Mouse (Mus musculus) hindbrain, embryonic 11.5 days (tissue): ENCODE measurements at regions not wholly inside any gene's neighbourhood (a gene's known extent, or its start where the extent isn't known, plus 50 kb on each side); places are given as distances from the start of the nearest gene placed in this dataset.
A peak's percentile ranks its signal among the peaks of the same experiment; 100 is the strongest.

Experiments used
- ATAC-seq: fragments of 200-750 bp; cut with Nextera tagmentation; 2 replicates; pipeline ENCODE4 v1.8.0; 2017; ENCODE audit warnings: mild to moderate bottlenecking, moderate TSS enrichment, moderate library complexity; ENCODE audit not compliant: low FRiP score
- DNase-seq: peaks from one replicate; pipeline ENCODE4 v3.0.0-alpha.2; 2015; ENCODE audit warnings: low spot score
- H3K27ac ChIP-seq: fragments of 300-500 bp; sonication (generic); 2 replicates; pipeline ENCODE4 v1.5.1; 2014; ENCODE audit warnings: mild to moderate bottlenecking, low read depth, low read length
- H3K27me3 ChIP-seq: fragments of 300-500 bp; sonication (generic); 2 replicates; pipeline ENCODE4 v1.6.1; 2014; ENCODE audit warnings: mild to moderate bottlenecking, low read length, moderate library complexity, mixed read lengths; ENCODE audit not compliant: control insufficient read depth, insufficient read depth
- H3K36me3 ChIP-seq: fragments of 300-500 bp; sonication (generic); 2 replicates; pipeline ENCODE4 v1.6.1; 2014; ENCODE audit warnings: mild to moderate bottlenecking, low read length, moderate library complexity, mixed read lengths; ENCODE audit not compliant: control insufficient read depth, insufficient read depth
- H3K4me1 ChIP-seq: fragments of 300-500 bp; sonication (generic); replicated peaks from 2 replicates; pipeline ENCODE4 v1.6.1; 2014; ENCODE audit warnings: low read length, mixed read lengths; ENCODE audit not compliant: control insufficient read depth, insufficient read depth
- H3K4me2 ChIP-seq: fragments of 300-500 bp; sonication (generic); replicated peaks from 2 replicates; pipeline ENCODE4 v1.6.1; 2014; ENCODE audit warnings: mild to moderate bottlenecking, low read depth, low read length
- H3K4me3 ChIP-seq: fragments of 300-500 bp; sonication (generic); 2 replicates; pipeline ENCODE4 v1.5.1; 2014; ENCODE audit warnings: low read depth, low read length
- H3K9ac ChIP-seq: fragments of 300-500 bp; sonication (generic); 2 replicates; pipeline ENCODE4 v1.6.1; 2014; ENCODE audit warnings: low read depth, low read length
- H3K9me3 ChIP-seq: fragments of 300-500 bp; sonication (generic); 2 replicates; pipeline ENCODE4 v1.6.1; 2016; ENCODE audit warnings: low read length; ENCODE audit not compliant: control insufficient read depth
- WGBS: fragments of 180-500 bp; shearing (Covaris S2); extraction: QIAGEN DNeasy Blood & Tissue Kit; methylation state at CpG from one replicate; pipeline ENCODE4 v1.1.7; 2014; 5-methylcytosine and 5-hydroxymethylcytosine counted together

- Histone ChIP-seq H3K4me2 (no peak overlapping the region), H3K36me3 (no peaks in the 10 kb centered on the region), H3K9me3 (no peaks in the 10 kb centered on the region), H3K27me3 (no peaks in the 10 kb centered on the region), H3K4me3 (no peak overlapping the region), H3K9ac (no peak overlapping the region), H3K4me1 (no peaks in the 10 kb centered on the region), H3K27ac (no peak overlapping the region)
- no peak for DNase-seq
- WGBS, result 88% methylated on average over 15 of the region's 15 CpGs
- ATAC-seq, result no peak
Observed at GRCm38 (mm10) chr19:56198474-56199236, 88.3 kb upstream of the Habp2 start.

DNA sequence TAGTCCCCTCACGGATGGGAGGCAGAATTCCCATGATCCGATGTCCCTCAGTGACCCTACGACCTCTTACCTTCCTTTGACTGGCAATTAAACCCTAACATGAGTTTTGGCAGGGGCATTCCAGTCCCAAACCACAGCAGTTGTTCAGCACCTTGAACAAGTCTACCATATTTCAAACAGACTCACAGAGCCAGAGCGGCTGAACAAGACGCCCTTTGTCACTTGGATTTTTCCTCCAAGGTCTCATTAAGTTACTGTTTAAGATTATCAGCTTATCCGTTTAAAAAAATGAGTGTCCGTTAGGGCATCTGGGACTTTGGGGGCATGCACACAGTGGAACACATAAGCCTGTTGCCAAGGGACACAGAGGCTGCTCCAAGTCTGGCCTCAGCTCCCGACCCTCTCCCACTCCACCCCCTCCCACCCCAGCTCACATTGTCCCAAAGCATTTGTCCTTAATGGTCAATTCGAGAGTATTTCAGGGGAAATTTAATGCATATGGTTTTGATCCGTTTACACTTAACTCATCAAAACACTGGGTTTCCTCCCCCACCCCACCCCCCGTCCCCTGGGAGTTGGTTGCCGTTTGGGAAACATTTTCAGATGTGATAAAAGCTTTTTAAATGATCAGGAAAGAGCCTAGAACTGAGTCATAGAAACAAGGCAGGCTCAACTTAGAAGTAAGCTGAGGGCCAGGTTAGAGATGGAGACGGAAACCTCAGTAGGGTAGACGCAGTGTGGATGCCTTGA, 87.4 kb upstream of the Habp2 start:
- 63% methylated on average over 14 of the region's 14 CpGs for WGBS
- Histone ChIP-seq H3K4me2 (no peak overlapping the region), H3K4me3 (no peak overlapping the region), H3K9me3 (no peaks in the 10 kb centered on the region), H3K4me1 (no peaks in the 10 kb centered on the region), H3K9ac (no peak overlapping the region), H3K27ac (no peak overlapping the region), H3K36me3 (no peaks in the 10 kb centered on the region), H3K27me3 (no peaks in the 10 kb centered on the region)
- ATAC-seq, result no peak
- no peak for DNase-seq

GRCm38 (mm10) chr19:56201007-56201682, 85.8 kb upstream of the Habp2 start:
- ATAC-seq (no peak), DNase-seq (peak; percentile 48)
- H3K4me1 ChIP-seq, result no peaks in the 10 kb centered on the region
- H3K27me3 ChIP-seq, result no peaks in the 10 kb centered on the region
- no peaks in the 10 kb centered on the region for H3K36me3 ChIP-seq
- no peak overlapping the region for H3K27ac ChIP-seq
- H3K9ac ChIP-seq, result no peak overlapping the region
- no peak overlapping the region for H3K4me3 ChIP-seq
- WGBS, result 87% methylated on average over 9 of the region's 9 CpGs
- H3K4me2 ChIP-seq, result no peak overlapping the region
- H3K9me3 ChIP-seq, result no peaks in the 10 kb centered on the region

DNA sequence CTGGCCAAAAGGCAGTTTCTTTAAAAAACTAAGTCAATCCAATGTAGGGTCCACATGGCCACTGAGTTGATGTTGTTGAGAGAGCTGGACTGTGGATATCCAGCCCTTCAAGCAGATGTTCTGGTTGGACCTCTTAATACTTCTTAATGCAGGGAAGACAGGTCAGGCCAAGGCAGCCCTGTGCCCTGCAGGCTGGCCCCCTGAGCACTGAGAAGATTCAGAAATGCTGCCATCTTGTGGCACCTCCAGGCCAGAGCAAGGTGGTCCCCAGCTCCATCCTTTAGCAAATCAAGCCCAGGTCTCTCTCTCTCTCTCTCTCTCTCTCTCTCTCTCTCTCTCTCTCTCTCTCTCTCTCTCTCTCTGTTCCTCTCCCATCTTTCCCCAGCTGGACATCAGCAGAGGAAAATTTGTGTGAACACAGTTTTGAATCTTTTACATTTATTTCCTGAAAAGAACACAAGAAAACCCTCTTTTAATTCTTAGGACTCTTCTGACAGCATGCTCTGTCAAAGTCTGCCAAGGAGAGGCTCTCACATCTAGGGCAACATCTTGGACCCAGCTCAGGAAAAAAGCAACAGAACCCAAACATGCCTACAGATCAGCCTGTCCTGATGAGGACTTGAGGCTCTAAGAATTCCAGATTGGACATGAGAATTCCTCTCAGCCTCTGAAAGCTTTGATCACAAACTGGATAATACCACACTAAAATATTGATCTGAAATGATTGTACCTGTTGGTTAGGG, 85.0 kb upstream of the Habp2 start:
- H3K27ac ChIP-seq, result no peak overlapping the region
- H3K4me3 ChIP-seq, result no peak overlapping the region
- H3K27me3 ChIP-seq, result no peaks in the 10 kb centered on the region
- H3K9me3 ChIP-seq, result no peaks in the 10 kb centered on the region
- no peak overlapping the region for H3K4me2 ChIP-seq
- H3K36me3 ChIP-seq, result no peaks in the 10 kb centered on the region
- ATAC-seq (no peak), DNase-seq (peak; percentile 78)
- H3K9ac ChIP-seq, result no peak overlapping the region
- no peaks in the 10 kb centered on the region for H3K4me1 ChIP-seq

DNA sequence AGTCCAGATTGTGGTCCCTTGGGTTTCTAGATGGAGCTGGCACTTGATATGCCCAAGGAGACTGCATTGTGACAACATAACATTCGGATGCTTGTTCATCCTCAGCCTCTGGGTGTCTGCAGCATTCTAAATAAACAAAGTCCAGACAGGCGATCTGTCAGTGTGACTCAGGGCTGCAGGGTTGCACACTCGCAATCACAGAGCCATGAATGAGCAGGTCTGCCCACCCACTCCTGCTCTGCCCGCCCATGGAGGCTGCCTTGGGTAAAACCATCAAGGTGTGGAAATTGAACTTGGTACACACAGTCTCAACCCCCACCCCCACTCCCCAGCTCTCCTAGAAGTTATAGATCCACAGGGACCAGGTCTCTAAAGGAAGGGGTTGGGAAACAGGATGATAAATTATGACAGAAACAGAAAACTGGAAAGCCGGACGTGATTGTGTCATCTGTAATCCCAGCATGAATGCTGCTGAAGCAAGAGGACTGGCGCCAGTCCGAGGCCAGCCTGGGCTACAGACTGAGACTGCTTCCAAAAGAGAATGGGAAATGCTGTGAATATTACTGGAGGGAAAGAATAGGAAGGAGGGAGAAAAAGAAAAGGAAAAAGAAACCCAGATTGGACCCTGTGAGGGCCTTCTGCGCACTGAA, 84.3 kb upstream of the Habp2 start:
- no peak for DNase-seq
- WGBS, result 76% methylated on average over 9 of the region's 9 CpGs
- no peaks in the 10 kb centered on the region for H3K4me1 ChIP-seq

DNA sequence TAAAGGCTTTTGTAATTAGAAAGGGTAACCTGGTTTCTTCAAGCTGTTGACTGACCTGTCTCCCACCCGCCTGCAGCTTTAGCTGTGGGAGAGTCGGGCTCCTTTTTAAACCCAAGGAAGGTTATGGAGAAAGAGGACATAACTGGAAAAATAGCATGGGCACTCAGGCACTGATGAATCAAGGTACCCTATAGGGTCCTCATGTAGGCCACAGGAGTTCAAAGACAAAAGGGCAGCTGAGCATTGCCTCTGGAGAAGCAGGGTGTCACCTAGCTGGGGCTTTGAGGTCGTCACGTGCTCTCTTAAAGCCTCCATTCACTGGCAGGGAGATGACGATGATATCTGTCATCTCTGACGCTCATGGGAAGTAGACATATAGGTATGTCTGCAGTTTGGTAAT, 68.4 kb upstream of the Habp2 start:
- Histone ChIP-seq H3K4me3 (no peak overlapping the region), H3K27ac (no peak overlapping the region), H3K27me3 (no peaks in the 10 kb centered on the region), H3K9ac (no peak overlapping the region), H3K4me1 (no peaks in the 10 kb centered on the region), H3K9me3 (no peaks in the 10 kb centered on the region), H3K36me3 (no peaks in the 10 kb centered on the region), H3K4me2 (no peak overlapping the region)
- no peak for ATAC-seq
- 83% methylated on average over 6 of the region's 6 CpGs for WGBS
- no peak for DNase-seq

More for the DNA sequence above, 84.3 kb upstream of the Habp2 start:
- no peak overlapping the region for H3K4me2 ChIP-seq
- no peaks in the 10 kb centered on the region for H3K36me3 ChIP-seq
- no peak overlapping the region for H3K9ac ChIP-seq
- H3K27me3 ChIP-seq, result no peaks in the 10 kb centered on the region
- ATAC-seq, result no peak
- no peak overlapping the region for H3K4me3 ChIP-seq
- no peaks in the 10 kb centered on the region for H3K9me3 ChIP-seq
- no peak overlapping the region for H3K27ac ChIP-seq

- Histone ChIP-seq H3K9ac (0 out of 2 replicates have a peak overlapping the region, but pooled peaks have one; percentile 7), H3K27me3 (no peaks in the 10 kb centered on the region), H3K9me3 (no peaks in the 10 kb centered on the region), H3K36me3 (no peaks in the 10 kb centered on the region), H3K4me2 (no peak overlapping the region), H3K27ac (no peak overlapping the region), H3K4me1 (no peaks in the 10 kb centered on the region), H3K4me3 (no peak overlapping the region)
- ATAC-seq (no peak), DNase-seq (no peak)
- WGBS, result 61% methylated on average over 15 of the region's 15 CpGs
Observed at GRCm38 (mm10) chr19:56220724-56221407, 66.1 kb upstream of the Habp2 start.

DNA sequence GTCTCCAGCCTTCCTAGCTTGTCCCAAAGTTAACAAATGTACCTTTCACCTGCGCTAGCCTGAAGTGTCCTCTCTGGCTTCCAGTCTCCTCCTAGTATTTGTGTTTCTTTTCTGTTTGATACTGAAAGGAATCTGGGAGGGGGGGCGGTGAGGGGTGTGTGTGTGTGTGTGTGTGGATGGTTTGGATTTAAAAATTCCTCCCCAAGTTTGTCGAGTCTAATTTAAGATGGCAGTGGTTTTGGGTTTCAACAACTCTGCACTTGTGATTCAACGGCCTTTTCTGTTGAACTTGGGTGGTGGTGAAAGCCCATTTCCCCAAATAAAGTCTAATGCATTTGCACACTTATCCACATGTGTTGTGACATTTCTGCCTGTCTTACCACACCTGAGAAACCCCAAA, 64.4 kb upstream of the Habp2 start:
- no peaks in the 10 kb centered on the region for H3K36me3 ChIP-seq
- no peak for DNase-seq
- 76% methylated on average over 4 of the region's 4 CpGs for WGBS

More for the DNA sequence above, 64.4 kb upstream of the Habp2 start:
- no peaks in the 10 kb centered on the region for H3K9me3 ChIP-seq
- H3K27me3 ChIP-seq, result no peaks in the 10 kb centered on the region
- no peak overlapping the region for H3K27ac ChIP-seq
- H3K4me1 ChIP-seq, result no peaks in the 10 kb centered on the region
- H3K9ac ChIP-seq, result no peak overlapping the region
- no peak overlapping the region for H3K4me3 ChIP-seq
- H3K4me2 ChIP-seq, result no peak overlapping the region
- ATAC-seq, result no peak
